Mouse (Mus musculus) heart, embryonic 16.5 days (tissue): ENCODE results near the gene Plekha7. TPM values are rescaled to one million over a fixed set of nuclear protein-coding genes. Genes with fewer than 3 reads are reported as not detected.

ENCODE experiments used
- ATAC-seq: fragments of 200-750 bp; cut with Nextera tagmentation; replicated peaks from 2 replicates; pipeline ENCODE4 v1.8.0; 2017; ENCODE audit warnings: moderate number of reproducible peaks; ENCODE audit not compliant: insufficient read depth, low FRiP score; ENCODE audit errors: extremely low read depth
- H3K27ac ChIP-seq: fragments of 300-500 bp; sonication (generic); 2 replicates; pipeline ENCODE4 v1.5.1; 2014; ENCODE audit warnings: mild to moderate bottlenecking, low read length, control low read depth, moderate library complexity
- H3K27me3 ChIP-seq: fragments of 300-500 bp; sonication (generic); 2 replicates; pipeline ENCODE4 v1.6.1; 2014; ENCODE audit warnings: low read length, mixed read lengths; ENCODE audit not compliant: control insufficient read depth, insufficient read depth
- H3K36me3 ChIP-seq: fragments of 300-500 bp; sonication (generic); 2 replicates; pipeline ENCODE4 v1.6.1; 2014; ENCODE audit not compliant: control insufficient read depth, insufficient read depth
- H3K4me1 ChIP-seq: fragments of 300-500 bp; sonication (generic); 2 replicates; pipeline ENCODE4 v1.6.1; 2014; ENCODE audit warnings: low read length, mixed read lengths; ENCODE audit not compliant: control insufficient read depth, insufficient read depth
- H3K4me2 ChIP-seq: fragments of 300-500 bp; sonication (generic); 2 replicates; pipeline ENCODE4 v1.6.1; 2014; ENCODE audit warnings: low read depth, mild to moderate bottlenecking, control low read depth, low read length
- H3K4me3 ChIP-seq: fragments of 300-500 bp; sonication (generic); 2 replicates; pipeline ENCODE4 v1.5.1; 2014; ENCODE audit warnings: mild to moderate bottlenecking, control low read depth, low read length
- H3K9ac ChIP-seq: fragments of 300-500 bp; sonication (generic); 2 replicates; pipeline ENCODE4 v1.6.1; 2014; ENCODE audit warnings: low read length, control low read depth
- H3K9me3 ChIP-seq: fragments of 300-500 bp; sonication (generic); replicated peaks from 2 replicates; pipeline ENCODE4 v1.6.1; 2016; ENCODE audit warnings: low read length; ENCODE audit not compliant: control insufficient read depth
- WGBS: fragments of 180-500 bp; shearing (Covaris S2); extraction: QIAGEN DNeasy Blood & Tissue Kit; methylation state at CpG from one replicate; pipeline ENCODE4 v1.1.7; 2014; 5-methylcytosine and 5-hydroxymethylcytosine counted together
- polyA plus RNA-seq: library from polyadenylated mRNA; unstranded; fragments of >200 nt; fragmentation: Nextera tagmentation; extraction: Ambion mirVana; gene quantifications from 2 replicates; pipeline ENCODE4 v1.2.1, GENCODE M21; 2015

The Plekha7 gene
- polyA plus RNA-seq, 1 experiment from 2014 or later, result 44.5 TPM

GRCm38 (mm10) chr7:116122981-116123596, 185.1 kb downstream of the Plekha7 start:
- Histone ChIP-seq H3K27ac (no peak overlapping the region), H3K4me1 (no peaks in the 10 kb centered on the region), H3K4me2 (no peak overlapping the region), H3K9me3 (no peaks in the 10 kb centered on the region), H3K36me3 (0 out of 2 replicates have a peak, but pooled peaks cover 2% of the 10 kb centered on the region), H3K4me3 (no peak overlapping the region), H3K27me3 (no peaks in the 10 kb centered on the region), H3K9ac (no peak overlapping the region)
- no peak for ATAC-seq
- WGBS, result 69% methylated on average over 13 of the region's 13 CpGs

- WGBS, result 77% methylated on average over 11 of the region's 11 CpGs
- H3K4me3 ChIP-seq, result no peak overlapping the region
- H3K27ac ChIP-seq, result no peak overlapping the region
- H3K9ac ChIP-seq, result no peak overlapping the region
- no peaks in the 10 kb centered on the region for H3K9me3 ChIP-seq
- ATAC-seq, result no peak
- H3K27me3 ChIP-seq, result no peaks in the 10 kb centered on the region
- no peaks in the 10 kb centered on the region for H3K36me3 ChIP-seq
- no peak overlapping the region for H3K4me2 ChIP-seq
- H3K4me1 ChIP-seq, result no peaks in the 10 kb centered on the region
Measured at GRCm38 (mm10) chr7:116121202-116121601, 187.0 kb downstream of the Plekha7 start.

- Histone ChIP-seq H3K9ac (no peak overlapping the region), H3K4me2 (no peak overlapping the region), H3K4me3 (no peak overlapping the region), H3K36me3 (no peaks in the 10 kb centered on the region), H3K27me3 (no peaks in the 10 kb centered on the region), H3K27ac (no peak overlapping the region), H3K9me3 (no peaks in the 10 kb centered on the region), H3K4me1 (no peaks in the 10 kb centered on the region)
- ATAC-seq, result no peak
- WGBS, result 86% methylated on average over 4 of the region's 4 CpGs
Measured at GRCm38 (mm10) chr7:116120737-116121136, 187.4 kb downstream of the Plekha7 start.

GRCm38 (mm10) chr7:116119306-116119857, 188.8 kb downstream of the Plekha7 start:
- 53% methylated on average over 1 of the region's 1 CpGs for WGBS
- Histone ChIP-seq H3K27ac (no peak overlapping the region), H3K9me3 (no peaks in the 10 kb centered on the region), H3K36me3 (no peaks in the 10 kb centered on the region), H3K4me1 (no peaks in the 10 kb centered on the region), H3K27me3 (no peaks in the 10 kb centered on the region), H3K4me2 (no peak overlapping the region), H3K4me3 (no peak overlapping the region), H3K9ac (no peak overlapping the region)
- ATAC-seq, result no peak

- no peak overlapping the region for H3K27ac ChIP-seq
- no peaks in the 10 kb centered on the region for H3K36me3 ChIP-seq
- no peak for ATAC-seq
- WGBS, result 61% methylated on average over 2 of the region's 2 CpGs
- no peaks in the 10 kb centered on the region for H3K9me3 ChIP-seq
- no peak overlapping the region for H3K4me2 ChIP-seq
- no peaks in the 10 kb centered on the region for H3K27me3 ChIP-seq
- no peaks in the 10 kb centered on the region for H3K4me1 ChIP-seq
- H3K9ac ChIP-seq, result no peak overlapping the region
- H3K4me3 ChIP-seq, result no peak overlapping the region
Measured at GRCm38 (mm10) chr7:116115991-116116390, 192.2 kb downstream of the Plekha7 start.

DNA sequence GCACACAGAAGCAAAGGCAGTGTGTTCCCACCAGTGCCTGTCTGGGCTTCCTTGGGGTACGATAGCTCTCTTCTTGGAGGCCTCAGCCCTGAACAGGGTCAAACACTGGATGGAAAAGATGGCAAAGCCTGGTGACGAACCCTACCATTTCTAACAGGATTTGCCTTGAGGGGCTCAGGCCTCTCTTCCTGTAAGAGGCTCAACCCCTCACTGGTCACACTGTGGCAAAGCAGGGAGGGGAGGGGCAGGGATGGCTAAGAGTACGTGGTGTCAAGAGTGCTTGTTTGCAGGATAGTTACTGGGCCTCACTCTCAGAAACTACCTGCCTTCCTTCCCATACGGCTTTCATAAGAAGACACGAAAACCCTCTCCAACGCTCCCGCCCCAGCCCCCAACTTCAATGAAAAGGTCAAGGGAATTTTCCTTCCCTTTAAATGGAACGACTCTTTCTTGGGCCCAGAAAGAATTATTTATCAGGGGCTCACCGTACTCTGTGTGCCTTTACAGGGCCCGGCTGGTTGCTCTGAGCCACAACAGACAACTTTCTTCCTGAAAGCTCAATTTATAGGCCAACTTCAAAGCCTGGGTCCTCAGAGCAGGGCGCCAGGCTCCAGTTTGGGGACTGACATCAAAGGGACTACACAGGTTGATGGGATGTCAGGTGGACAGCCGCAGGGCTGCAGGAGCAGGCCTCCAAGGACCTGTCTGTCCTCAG, 192.8 kb downstream of the Plekha7 start:
- H3K9ac ChIP-seq, result no peak overlapping the region
- H3K9me3 ChIP-seq, result no peaks in the 10 kb centered on the region
- no peaks in the 10 kb centered on the region for H3K36me3 ChIP-seq
- no peak overlapping the region for H3K27ac ChIP-seq
- H3K4me1 ChIP-seq, result no peaks in the 10 kb centered on the region
- no peaks in the 10 kb centered on the region for H3K27me3 ChIP-seq
- ATAC-seq, result no peak
- H3K4me2 ChIP-seq, result no peak overlapping the region
- no peak overlapping the region for H3K4me3 ChIP-seq
- WGBS, result 77% methylated on average over 12 of the region's 12 CpGs

DNA sequence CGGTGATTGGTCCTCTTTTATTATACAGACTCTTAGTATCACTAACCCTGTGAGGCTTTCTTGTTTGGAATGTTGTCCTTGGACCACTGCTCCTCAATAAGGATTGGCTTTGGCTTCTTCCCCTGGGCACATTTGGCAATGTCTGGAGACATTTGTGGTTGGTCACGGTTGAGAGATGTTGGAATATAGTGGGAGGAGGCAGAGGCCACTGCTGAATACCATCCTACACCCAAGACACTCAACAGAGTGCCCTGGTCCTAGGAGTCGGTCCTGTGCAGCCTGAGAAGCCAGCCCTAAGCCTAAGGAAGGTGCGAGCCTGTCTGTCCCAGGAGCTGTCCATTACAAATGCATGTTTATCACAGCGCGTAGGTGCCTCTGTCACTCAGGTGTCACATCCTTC, 196.6 kb downstream of the Plekha7 start:
- WGBS, result 79% methylated on average over 6 of the region's 6 CpGs
- H3K27me3 ChIP-seq, result no peaks in the 10 kb centered on the region

GRCm38 (mm10) chr7:116110661-116111060, 197.5 kb downstream of the Plekha7 start:
- WGBS, result 69% methylated on average over 3 of the region's 3 CpGs
- H3K4me3 ChIP-seq, result no peak overlapping the region
- no peak overlapping the region for H3K9ac ChIP-seq
- ATAC-seq, result no peak
- no peak overlapping the region for H3K4me2 ChIP-seq
- H3K27me3 ChIP-seq, result no peaks in the 10 kb centered on the region
- no peaks in the 10 kb centered on the region for H3K4me1 ChIP-seq
- peaks cover 4% of the 10 kb centered on the region; the same call in 1 of the 2 replicates for H3K36me3 ChIP-seq
- H3K27ac ChIP-seq, result no peak overlapping the region
- no peaks in the 10 kb centered on the region for H3K9me3 ChIP-seq

More for the DNA sequence above, 196.6 kb downstream of the Plekha7 start:
- H3K9me3 ChIP-seq, result no peaks in the 10 kb centered on the region
- no peak overlapping the region for H3K27ac ChIP-seq
- ATAC-seq, result no peak
- H3K36me3 ChIP-seq, result no peaks in the 10 kb centered on the region
- H3K9ac ChIP-seq, result no peak overlapping the region
- H3K4me2 ChIP-seq, result no peak overlapping the region
- no peak overlapping the region for H3K4me3 ChIP-seq
- no peaks in the 10 kb centered on the region for H3K4me1 ChIP-seq

- Histone ChIP-seq H3K9ac (no peak overlapping the region), H3K9me3 (no peaks in the 10 kb centered on the region), H3K27ac (no peak overlapping the region), H3K36me3 (peaks cover 26% of the 10 kb centered on the region), H3K4me3 (no peak overlapping the region), H3K27me3 (no peaks in the 10 kb centered on the region), H3K4me2 (no peak overlapping the region), H3K4me1 (peaks cover 11% of the 10 kb centered on the region)
- WGBS, result 93% methylated on average over 9 of the region's 9 CpGs
- no peak for ATAC-seq
Measured at GRCm38 (mm10) chr7:116103091-116103490, 205.1 kb downstream of the Plekha7 start.
